Mouse (Mus musculus): ENCODE data around the gene Slc22a12.

Gene Slc22a12

GRCm38 (mm10) chr19:6516153-6516552 is 26.7 kb downstream of the Slc22a12 start:
- DNase-seq (ENCODE audit: low spot score in 2 of 2), result no peak

- DNase-seq (ENCODE audit: low spot score in 2 of 2), result no peak
Observed at GRCm38 (mm10) chr19:6515448-6515847, 27.4 kb downstream of the Slc22a12 start.

- no peak for DNase-seq (ENCODE audit: low spot score in 2 of 2)
Observed at GRCm38 (mm10) chr19:6514940-6515339, 27.9 kb downstream of the Slc22a12 start.

GRCm38 (mm10) chr19:6513389-6514139 is 29.3 kb downstream of the Slc22a12 start:
- no peak for DNase-seq (ENCODE audit: low spot score in 2 of 2)

- no peak for DNase-seq (ENCODE audit: low spot score in 2 of 2)
Observed at GRCm38 (mm10) chr19:6510546-6510945, 32.3 kb downstream of the Slc22a12 start.

- DNase-seq (ENCODE audit: low spot score in 2 of 2), result no peak
Observed at GRCm38 (mm10) chr19:6509881-6510280, 33.0 kb downstream of the Slc22a12 start.

GRCm38 (mm10) chr19:6507393-6507792 is 35.4 kb downstream of the Slc22a12 start:
- DNase-seq (ENCODE audit: low spot score in 2 of 2), result no peak

GRCm38 (mm10) chr19:6504656-6505045 is 38.2 kb downstream of the Slc22a12 start:
- DNase-seq (ENCODE audit: low spot score in 2 of 2), result no peak

- no peak for DNase-seq (ENCODE audit: low spot score in 2 of 2)
Observed at GRCm38 (mm10) chr19:6503926-6504655, 38.7 kb downstream of the Slc22a12 start.

GRCm38 (mm10) chr19:6502543-6503319 is 40.1 kb downstream of the Slc22a12 start:
- DNase-seq (ENCODE audit: low spot score in 2 of 2), result peak in 1 of 2 experiments; percentile 49

- no peak for DNase-seq (ENCODE audit: low spot score in 2 of 2)
Observed at GRCm38 (mm10) chr19:6502035-6502541, 40.7 kb downstream of the Slc22a12 start.

GRCm38 (mm10) chr19:6500636-6501025 is 42.2 kb downstream of the Slc22a12 start:
- DNase-seq (ENCODE audit: low spot score in 2 of 2), result no peak

- no peak for DNase-seq (ENCODE audit: low spot score in 2 of 2)
Observed at GRCm38 (mm10) chr19:6499860-6500635, 42.8 kb downstream of the Slc22a12 start.

- no peak for DNase-seq (ENCODE audit: low spot score in 2 of 2)
Observed at GRCm38 (mm10) chr19:6498350-6499131, 44.3 kb downstream of the Slc22a12 start.

GRCm38 (mm10) chr19:6497803-6498202 is 45.0 kb downstream of the Slc22a12 start:
- no peak for DNase-seq (ENCODE audit: low spot score in 2 of 2)

GRCm38 (mm10) chr19:6497150-6497801 is 45.6 kb downstream of the Slc22a12 start:
- DNase-seq (ENCODE audit: low spot score in 2 of 2), result no peak

GRCm38 (mm10) chr19:6496462-6497149 is 46.2 kb downstream of the Slc22a12 start:
- no peak for DNase-seq (ENCODE audit: low spot score in 2 of 2)

- DNase-seq (ENCODE audit: low spot score in 2 of 2), result no peak
Observed at GRCm38 (mm10) chr19:6495714-6496113, 47.1 kb downstream of the Slc22a12 start.

GRCm38 (mm10) chr19:6494504-6495170 is 48.2 kb downstream of the Slc22a12 start:
- DNase-seq (ENCODE audit: low spot score in 2 of 2), result no peak

Measured in spleen, postnatal 10 days (tissue).